Mouse (Mus musculus) CD4-positive, CD25-positive, alpha-beta regulatory T cell, adult 4 months (primary cell): ENCODE data around the gene Prkn. TPM values are rescaled to one million over a fixed set of nuclear protein-coding genes. Genes with fewer than 3 reads are reported as not detected.

ENCODE experiments used
- polyA plus RNA-seq, 2 experiments: library from polyadenylated mRNA; unstranded; fragments of 100-300 nt; shearing (Covaris generic); gene quantifications; one replicate each; pipeline ENCODE4 v1.2.1; 2017

Gene Prkn
- polyA plus RNA-seq, 2 experiments from 2014 or later = 0.32 TPM; not detected in 1

Other genes starting within 250 kb of the Prkn start
- gene Pacrg, start 73 bp upstream of the Prkn start, polyA plus RNA-seq = not detected